Mouse (Mus musculus) erythroblast, embryonic 14.5 days (primary cell): ENCODE data around the gene Mybph.

Experiments used
- GATA1 ChIP-seq: IDR thresholded peaks from 2 replicates; pipeline ENCODE4 v1.6.1; 2012; ENCODE audit warnings: low read length, inconsistent platforms, mixed read lengths
- TAL1 ChIP-seq: IDR thresholded peaks from 3 replicates; pipeline ENCODE4 v1.6.1; 2012; ENCODE audit warnings: low read length, inconsistent platforms, mixed read lengths

- TF ChIP-seq GATA1: no peak
- TF ChIP-seq TAL1: no peak
Measured at GRCm38 (mm10) chr1:134211043-134211442, 17.8 kb downstream of the Mybph start.
